Mouse (Mus musculus) embryo, embryonic 11.5 days (tissue): ENCODE results near the gene Stat5a.

Experiments used
- DNase-seq: peaks from one replicate; pipeline ENCODE4 v3.0.0-alpha.2; 2012; ENCODE audit warnings: low read depth, low spot score

Gene Stat5a

GRCm38 (mm10) chr11:100896078-100896477 lies 36.9 kb downstream of the Stat5a start:
- no peak for DNase-seq

- no peak for DNase-seq
Observed at GRCm38 (mm10) chr11:100897294-100898231, 38.4 kb downstream of the Stat5a start.

GRCm38 (mm10) chr11:100898441-100899199 lies 39.5 kb downstream of the Stat5a start:
- DNase-seq = no peak

- DNase-seq = no peak
Observed at GRCm38 (mm10) chr11:100904580-100905351, 45.6 kb downstream of the Stat5a start.

- no peak for DNase-seq
Observed at GRCm38 (mm10) chr11:100905929-100906328, 46.8 kb downstream of the Stat5a start.

GRCm38 (mm10) chr11:100906885-100907284 lies 47.7 kb downstream of the Stat5a start:
- no peak for DNase-seq

- DNase-seq = no peak
Observed at GRCm38 (mm10) chr11:100908112-100908511, 49.0 kb downstream of the Stat5a start.

GRCm38 (mm10) chr11:100908567-100908966 lies 49.4 kb downstream of the Stat5a start:
- no peak for DNase-seq

GRCm38 (mm10) chr11:100912401-100913155 lies 53.4 kb downstream of the Stat5a start:
- no peak for DNase-seq

GRCm38 (mm10) chr11:100914415-100914814 lies 55.3 kb downstream of the Stat5a start:
- no peak for DNase-seq

GRCm38 (mm10) chr11:100915063-100915462 lies 55.9 kb downstream of the Stat5a start:
- DNase-seq = no peak

GRCm38 (mm10) chr11:100916432-100916971 lies 57.4 kb downstream of the Stat5a start:
- no peak for DNase-seq

- no peak for DNase-seq
Observed at GRCm38 (mm10) chr11:100918007-100918406, 58.9 kb downstream of the Stat5a start.

- DNase-seq = no peak
Observed at GRCm38 (mm10) chr11:100920887-100921624, 61.9 kb downstream of the Stat5a start.

- DNase-seq = no peak
Observed at GRCm38 (mm10) chr11:100924386-100924919, 65.3 kb downstream of the Stat5a start.

- DNase-seq = no peak
Observed at GRCm38 (mm10) chr11:100927386-100927785, 68.2 kb downstream of the Stat5a start.

- DNase-seq = no peak
Observed at GRCm38 (mm10) chr11:100930611-100931010, 71.5 kb downstream of the Stat5a start.

GRCm38 (mm10) chr11:100931254-100931921 lies 72.2 kb downstream of the Stat5a start:
- DNase-seq = no peak
